Mouse (Mus musculus): ENCODE measurements around the gene Card11. TPM values are rescaled to one million over a fixed set of nuclear protein-coding genes. Genes with fewer than 3 reads are reported as not detected.

The Card11 gene
- polyA plus RNA-seq, 1 experiment from 2014 or later = 0.07 TPM

- Histone ChIP-seq H3K4me1 (no peaks in the 10 kb centered on the region), H3K27ac (replicated peaks) (no peak overlapping the region), H3K4me3 (no peak overlapping the region), H3K27me3 (ENCODE audit: low read depth, poor library complexity, severe bottlenecking) (no peaks in the 10 kb centered on the region), H3K9me3 (replicated peaks) (peaks cover 19% of the 10 kb centered on the region), H3K36me3 (no peaks in the 10 kb centered on the region)
- DNase-seq (ENCODE audit: low spot score) = no peak
- 91% methylated on average over 2 of the region's 2 CpGs for WGBS
These were observed 17.7 kb upstream of the Card11 start for GRCm38 (mm10) chr5:141017927-141018700.

DNA sequence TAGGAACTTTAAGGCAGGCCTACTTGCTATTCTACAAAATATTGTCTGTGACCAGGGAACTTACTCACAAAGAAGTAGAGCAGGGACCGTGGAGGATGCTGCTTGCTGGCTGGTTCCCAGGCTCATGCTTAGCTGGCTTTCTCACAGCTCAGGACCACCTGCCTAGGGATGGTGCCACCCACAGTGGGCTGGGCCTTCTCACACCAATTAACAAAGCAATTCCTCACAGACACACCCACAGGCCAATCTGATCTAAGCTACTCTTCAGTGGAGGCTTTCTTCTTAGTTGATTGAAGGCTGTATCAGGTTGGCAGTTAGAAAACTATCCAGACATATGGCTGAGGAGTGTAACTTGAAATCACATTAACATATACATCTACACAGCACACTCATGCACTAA, 15.7 kb upstream of the Card11 start:
- Histone ChIP-seq H3K36me3 (no peaks in the 10 kb centered on the region), H3K9me3 (replicated peaks) (0 out of 2 replicates have a peak, but pooled peaks cover under 1% of the 10 kb centered on the region), H3K27me3 (ENCODE audit: low read depth, poor library complexity, severe bottlenecking) (no peaks in the 10 kb centered on the region), H3K27ac (replicated peaks) (no peak overlapping the region), H3K4me1 (no peaks in the 10 kb centered on the region), H3K4me3 (no peak overlapping the region)
- no peak for DNase-seq (ENCODE audit: low spot score)
- WGBS = 86% methylated on average over 1 of the region's 1 CpGs

DNA sequence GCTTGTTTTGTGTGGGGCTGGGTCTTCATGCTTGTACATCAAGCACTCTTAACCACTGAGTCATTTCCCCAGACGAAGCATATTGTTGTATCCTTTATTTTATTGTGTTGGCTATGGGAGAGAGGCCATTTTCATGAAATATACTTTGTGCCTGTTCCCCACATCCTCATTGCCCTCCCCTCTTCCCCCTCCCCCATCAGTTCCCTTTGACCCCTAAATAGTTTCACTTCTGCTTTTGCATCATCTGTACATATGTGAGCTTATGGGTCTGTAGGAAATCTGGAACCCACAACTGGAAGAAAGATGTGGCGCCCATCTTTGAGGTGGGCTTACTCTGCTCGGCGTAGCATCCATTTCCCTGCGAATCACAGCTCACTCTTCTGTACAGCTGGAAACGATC, 13.8 kb upstream of the Card11 start:
- no peaks in the 10 kb centered on the region for H3K36me3 ChIP-seq
- no peak overlapping the region for H3K27ac ChIP-seq (replicated peaks)
- no peak for DNase-seq (ENCODE audit: low spot score)
- WGBS = 93% methylated on average over 6 of the region's 6 CpGs
- H3K4me1 ChIP-seq = no peaks in the 10 kb centered on the region
- H3K9me3 ChIP-seq (replicated peaks) = no peaks in the 10 kb centered on the region
- H3K4me3 ChIP-seq = no peak overlapping the region
- H3K27me3 ChIP-seq (ENCODE audit: low read depth, poor library complexity, severe bottlenecking) = no peaks in the 10 kb centered on the region

DNA sequence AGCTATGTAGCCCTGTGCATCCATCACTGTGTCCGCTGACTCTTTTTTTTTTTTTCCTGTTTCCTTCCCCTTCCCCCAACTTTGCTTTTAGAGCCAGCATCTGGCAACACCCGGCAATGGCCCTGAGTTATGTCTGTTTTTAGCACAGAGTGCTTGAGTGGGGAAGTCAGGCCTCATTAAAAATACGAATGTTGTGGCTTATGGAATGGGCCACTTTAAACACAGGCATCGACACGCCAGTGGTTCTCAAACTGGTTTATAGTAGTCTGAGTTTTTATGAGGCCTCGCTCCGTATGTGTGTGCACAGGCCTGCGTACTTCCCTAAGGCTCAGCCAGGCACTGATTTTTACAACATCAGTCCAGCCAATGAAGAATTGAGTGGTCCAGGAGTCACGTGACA, 13.1 kb upstream of the Card11 start:
- Histone ChIP-seq H3K27ac (replicated peaks) (no peak overlapping the region), H3K9me3 (replicated peaks) (no peaks in the 10 kb centered on the region), H3K27me3 (ENCODE audit: low read depth, poor library complexity, severe bottlenecking) (no peaks in the 10 kb centered on the region), H3K4me3 (no peak overlapping the region), H3K36me3 (no peaks in the 10 kb centered on the region), H3K4me1 (no peaks in the 10 kb centered on the region)
- no peak for DNase-seq (ENCODE audit: low spot score)
- WGBS = 91% methylated on average over 9 of the region's 9 CpGs

GRCm38 (mm10) chr5:141005491-141005890, 5.1 kb upstream of the Card11 start:
- DNase-seq (ENCODE audit: low spot score) = no peak
- 73% methylated on average over 5 of the region's 5 CpGs for WGBS
- H3K36me3 ChIP-seq = no peaks in the 10 kb centered on the region
- H3K27me3 ChIP-seq (ENCODE audit: low read depth, poor library complexity, severe bottlenecking) = no peaks in the 10 kb centered on the region
- H3K27ac ChIP-seq (replicated peaks) = no peak overlapping the region
- no peaks in the 10 kb centered on the region for H3K9me3 ChIP-seq (replicated peaks)
- no peaks in the 10 kb centered on the region for H3K4me1 ChIP-seq
- H3K4me3 ChIP-seq = no peak overlapping the region

DNA sequence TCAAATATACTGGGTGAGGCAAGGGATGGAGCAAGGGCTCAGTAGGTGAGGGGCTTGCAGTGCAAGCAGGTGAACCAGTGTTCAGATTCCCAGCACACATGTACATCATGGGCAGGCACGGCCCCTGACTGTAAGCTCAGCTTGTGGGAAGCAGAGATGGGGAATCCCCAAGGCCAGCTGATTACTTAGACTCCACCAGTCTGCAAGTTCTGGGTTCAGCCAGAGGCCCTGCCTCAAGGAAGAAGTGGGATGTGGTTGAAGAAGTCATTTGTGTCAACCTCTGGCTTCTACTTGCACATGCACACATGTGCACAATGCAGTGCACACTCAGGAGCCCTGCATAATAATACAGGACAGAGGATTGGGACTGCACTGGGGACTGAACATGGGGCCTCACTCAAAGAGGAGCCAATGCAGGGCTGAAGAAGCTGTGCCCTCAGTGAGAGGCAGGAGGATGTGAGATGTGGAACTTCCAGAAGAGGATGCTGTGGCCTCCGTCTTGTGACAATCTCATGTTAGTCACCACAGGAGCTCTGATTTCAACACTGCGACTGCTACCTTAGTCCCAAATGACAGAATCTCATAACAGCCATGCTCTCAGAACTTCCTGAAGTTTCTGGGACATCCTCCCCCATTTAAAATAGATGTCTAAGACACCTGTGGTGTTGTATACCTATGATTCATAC, 3.8 kb upstream of the Card11 start:
- no peaks in the 10 kb centered on the region for H3K27me3 ChIP-seq (ENCODE audit: low read depth, poor library complexity, severe bottlenecking)
- H3K4me1 ChIP-seq = no peaks in the 10 kb centered on the region
- no peak overlapping the region for H3K27ac ChIP-seq (replicated peaks)
- no peak for DNase-seq (ENCODE audit: low spot score)
- H3K36me3 ChIP-seq = no peaks in the 10 kb centered on the region
- no peaks in the 10 kb centered on the region for H3K9me3 ChIP-seq (replicated peaks)
- H3K4me3 ChIP-seq = no peak overlapping the region
- WGBS = 90% methylated on average over 3 of the region's 3 CpGs

DNA sequence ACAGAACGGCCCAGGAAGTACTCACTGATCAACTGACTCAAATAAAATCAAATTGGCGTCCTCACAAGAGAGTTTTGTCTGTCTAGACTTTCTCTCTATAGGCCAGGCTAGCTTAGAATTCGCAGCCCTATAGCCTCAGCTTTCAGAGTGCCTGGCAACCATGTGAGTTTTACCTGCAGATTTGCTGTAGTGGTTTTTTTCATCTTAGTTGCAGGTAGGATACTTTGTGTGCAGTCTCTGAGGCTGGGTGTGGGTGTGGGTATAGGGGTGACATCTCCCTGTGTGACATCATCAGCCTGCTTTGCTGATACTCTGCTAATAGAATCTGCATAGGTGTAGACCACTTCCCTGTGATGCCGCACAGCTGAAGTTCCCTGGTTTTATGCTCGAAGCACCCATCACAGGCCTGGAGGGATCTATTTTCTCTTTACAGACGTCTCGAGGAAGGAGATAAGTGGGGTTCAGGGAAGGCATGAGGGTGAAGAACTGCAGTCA, 1.2 kb downstream of the Card11 start:
- Histone ChIP-seq H3K27ac (replicated peaks) (no peak overlapping the region), H3K4me1 (no peaks in the 10 kb centered on the region), H3K4me3 (no peak overlapping the region), H3K27me3 (ENCODE audit: low read depth, poor library complexity, severe bottlenecking) (no peaks in the 10 kb centered on the region), H3K9me3 (replicated peaks) (no peaks in the 10 kb centered on the region), H3K36me3 (no peaks in the 10 kb centered on the region)
- 88% methylated on average over 7 of the region's 7 CpGs for WGBS
- DNase-seq (ENCODE audit: low spot score) = no peak

DNA sequence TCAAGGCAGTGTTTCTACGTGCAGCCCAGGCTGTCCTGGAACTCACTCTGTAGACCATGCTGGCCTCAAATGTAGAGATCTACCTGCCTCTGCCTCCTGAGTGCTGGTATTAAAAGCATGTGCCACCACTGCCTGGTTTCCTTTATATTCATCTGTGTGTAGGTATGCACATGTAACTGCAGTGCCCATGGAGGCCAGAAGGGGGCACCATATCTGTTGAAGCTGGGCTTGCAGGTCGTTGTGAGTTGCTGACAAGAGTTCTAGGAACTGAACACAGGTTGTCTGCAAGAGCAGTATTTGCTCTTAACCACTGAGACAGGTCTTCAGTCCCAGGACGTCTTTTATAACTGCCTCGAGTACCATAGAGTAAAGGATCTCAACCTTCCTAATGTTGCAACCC, 2.6 kb downstream of the Card11 start:
- Histone ChIP-seq H3K27ac (replicated peaks) (no peak overlapping the region), H3K4me3 (no peak overlapping the region), H3K9me3 (replicated peaks) (no peaks in the 10 kb centered on the region), H3K27me3 (ENCODE audit: low read depth, poor library complexity, severe bottlenecking) (no peaks in the 10 kb centered on the region), H3K4me1 (no peaks in the 10 kb centered on the region), H3K36me3 (no peaks in the 10 kb centered on the region)
- WGBS = 74% methylated on average over 4 of the region's 4 CpGs
- DNase-seq (ENCODE audit: low spot score) = no peak

- Histone ChIP-seq H3K4me1 (no peaks in the 10 kb centered on the region), H3K27ac (replicated peaks) (no peak overlapping the region), H3K9me3 (replicated peaks) (no peaks in the 10 kb centered on the region), H3K27me3 (ENCODE audit: low read depth, poor library complexity, severe bottlenecking) (no peaks in the 10 kb centered on the region), H3K4me3 (no peak overlapping the region), H3K36me3 (no peaks in the 10 kb centered on the region)
- DNase-seq (ENCODE audit: low spot score) = no peak
- 76% methylated on average over 11 of the region's 11 CpGs for WGBS
These were observed 8.0 kb downstream of the Card11 start for GRCm38 (mm10) chr5:140992093-140993070.

GRCm38 (mm10) chr5:140985311-140986050, 14.9 kb downstream of the Card11 start:
- no peaks in the 10 kb centered on the region for H3K36me3 ChIP-seq
- no peaks in the 10 kb centered on the region for H3K9me3 ChIP-seq (replicated peaks)
- no peaks in the 10 kb centered on the region for H3K27me3 ChIP-seq (ENCODE audit: low read depth, poor library complexity, severe bottlenecking)
- H3K27ac ChIP-seq (replicated peaks) = no peak overlapping the region
- WGBS = 93% methylated on average over 9 of the region's 9 CpGs
- H3K4me3 ChIP-seq = no peak overlapping the region
- peaks cover 12% of the 10 kb centered on the region for H3K4me1 ChIP-seq
- no peak for DNase-seq (ENCODE audit: low spot score)

GRCm38 (mm10) chr5:140981370-140981805, 19.0 kb downstream of the Card11 start:
- Histone ChIP-seq H3K27me3 (ENCODE audit: low read depth, poor library complexity, severe bottlenecking) (no peaks in the 10 kb centered on the region), H3K4me3 (no peak overlapping the region), H3K9me3 (replicated peaks) (peaks cover 6% of the 10 kb centered on the region; the same call in 1 of the 2 replicates), H3K36me3 (no peaks in the 10 kb centered on the region), H3K27ac (replicated peaks) (no peak overlapping the region), H3K4me1 (peaks cover 12% of the 10 kb centered on the region)
- 12% methylated on average over 6 of the region's 6 CpGs for WGBS
- DNase-seq (ENCODE audit: low spot score) = peak; percentile 30

DNA sequence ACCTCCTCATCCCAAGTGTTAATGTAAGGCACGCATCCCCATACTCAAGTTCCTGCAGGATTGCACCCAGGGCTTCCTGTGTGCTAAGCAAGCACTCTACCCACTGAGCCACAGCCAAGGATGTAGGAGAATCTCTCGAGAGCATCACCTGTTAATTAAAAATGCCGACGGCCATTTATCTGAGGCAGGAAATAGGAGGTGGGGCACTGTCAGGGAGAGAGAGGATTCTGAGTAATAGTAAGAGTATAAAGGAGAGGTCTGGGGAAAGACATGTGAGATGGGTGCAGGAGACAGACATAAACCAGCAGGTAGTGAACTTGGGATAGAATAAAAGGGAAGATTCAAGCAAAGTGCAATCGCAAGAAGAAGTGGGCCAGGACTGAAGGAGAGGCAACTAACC, 19.6 kb downstream of the Card11 start:
- peaks cover 6% of the 10 kb centered on the region; the same call in 1 of the 2 replicates for H3K9me3 ChIP-seq (replicated peaks)

More for the DNA sequence above, 19.6 kb downstream of the Card11 start:
- H3K36me3 ChIP-seq = no peaks in the 10 kb centered on the region
- no peaks in the 10 kb centered on the region for H3K27me3 ChIP-seq (ENCODE audit: low read depth, poor library complexity, severe bottlenecking)
- DNase-seq (ENCODE audit: low spot score) = no peak
- no peak overlapping the region for H3K27ac ChIP-seq (replicated peaks)
- no peak overlapping the region for H3K4me3 ChIP-seq
- WGBS = 88% methylated on average over 5 of the region's 5 CpGs
- peaks cover 12% of the 10 kb centered on the region for H3K4me1 ChIP-seq
